Mouse (Mus musculus) lung, adult 2 months (tissue): ENCODE results near the gene Bax.

Experiments used
- CTCF ChIP-seq: fragments of 200-500 bp; IDR thresholded peaks from 2 replicates; pipeline ENCODE4 v1.5.1; 2011; ENCODE audit warnings: mild to moderate bottlenecking, low read length, control low read depth; ENCODE audit not compliant: insufficient read depth
- POLR2A ChIP-seq: fragments of 200-500 bp; IDR thresholded peaks from 2 replicates; pipeline ENCODE4 v1.6.1; 2011; ENCODE audit warnings: low read depth, mild to moderate bottlenecking, control low read depth, low read length, borderline replicate concordance; ENCODE audit errors: extremely low read depth

DNA sequence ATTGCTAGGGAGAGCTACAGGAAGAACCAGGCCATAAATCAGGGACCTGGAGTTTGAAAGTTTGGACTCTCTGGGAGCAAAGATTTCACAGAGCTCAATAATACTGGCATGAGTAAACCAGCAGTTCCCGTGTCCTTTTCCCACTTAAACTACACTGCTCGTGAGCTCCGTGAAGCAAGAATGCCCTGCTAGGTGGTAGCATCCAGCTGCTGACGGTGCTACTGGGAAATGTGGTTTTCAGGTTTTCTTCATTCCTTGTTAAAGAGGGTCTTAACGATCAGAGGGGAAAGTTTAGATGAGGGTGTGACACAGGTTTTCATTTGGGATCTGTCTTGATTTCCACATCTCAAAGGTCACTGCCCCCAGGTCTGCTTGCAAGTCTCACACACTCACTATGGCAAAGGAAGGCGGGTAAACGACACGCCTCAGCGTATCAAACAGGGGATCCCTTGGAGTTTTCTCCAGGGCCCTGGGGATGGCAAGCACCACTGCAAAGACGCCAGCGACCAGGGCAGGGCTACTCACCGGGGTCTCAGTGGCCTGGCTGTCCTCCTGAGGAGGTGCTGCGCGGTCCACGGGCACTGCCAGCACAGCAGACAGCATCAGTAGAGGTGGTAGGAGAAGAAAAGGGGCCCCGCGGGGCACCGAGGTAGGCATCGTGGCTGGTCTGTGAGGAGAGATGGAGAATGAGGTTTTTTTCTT lies 42.6 kb upstream of the Bax start:
- TF ChIP-seq POLR2A = no peak
- no peak for TF ChIP-seq CTCF
